Mouse (Mus musculus) spleen, adult 2 months (tissue): ENCODE measurements around the gene Lrwd1.

ENCODE experiments used
- CTCF ChIP-seq: fragments of 200-500 bp; IDR thresholded peaks from 2 replicates; pipeline ENCODE4 v1.5.1; 2011; ENCODE audit warnings: mild to moderate bottlenecking, inconsistent platforms; ENCODE audit not compliant: insufficient read depth, insufficient read length, insufficient replicate concordance; ENCODE audit errors: extremely low read depth
- POLR2A ChIP-seq: fragments of 200-500 bp; IDR thresholded peaks from 2 replicates; pipeline ENCODE4 v1.6.1; 2011; ENCODE audit warnings: low read depth, low read length, inconsistent platforms

GRCm38 (mm10) chr5:136173606-136174463, 38.0 kb upstream of the Lrwd1 start:
- no peak for TF ChIP-seq POLR2A
- no peak for TF ChIP-seq CTCF
